Mouse (Mus musculus): ENCODE data around the gene Sergef.
"Not testable (repeated sequence)": the region's sequence is repeated elsewhere in the genome, so short reads cannot be mapped to it uniquely, and the experiment has no call there.

Gene Sergef

GRCm38 (mm10) chr7:46578091-46578490 is 61.5 kb downstream of the Sergef start:
- in situ Hi-C loops (cut with MboI, MseI), result no loop called here

DNA sequence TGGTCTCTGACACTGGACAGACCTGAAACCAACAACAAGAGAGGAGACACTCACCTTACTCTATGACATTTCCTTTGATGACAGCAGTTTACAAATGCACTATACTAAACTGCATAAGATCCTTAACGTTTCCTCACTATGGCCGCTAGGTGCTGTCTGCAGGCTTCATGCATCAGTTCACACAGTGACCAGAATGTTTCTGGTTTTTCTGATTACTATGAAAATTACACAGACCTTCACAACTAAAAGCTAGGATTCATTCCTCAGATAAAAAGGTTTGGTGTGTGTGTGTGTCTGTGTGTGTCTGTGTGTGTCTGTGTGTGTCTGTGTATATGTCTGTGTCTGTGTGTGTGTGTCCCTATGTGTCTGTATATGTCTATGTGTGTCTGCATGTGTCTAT is 63.7 kb downstream of the Sergef start:
- in situ Hi-C loops (cut with MboI, MseI), result no loop called here

DNA sequence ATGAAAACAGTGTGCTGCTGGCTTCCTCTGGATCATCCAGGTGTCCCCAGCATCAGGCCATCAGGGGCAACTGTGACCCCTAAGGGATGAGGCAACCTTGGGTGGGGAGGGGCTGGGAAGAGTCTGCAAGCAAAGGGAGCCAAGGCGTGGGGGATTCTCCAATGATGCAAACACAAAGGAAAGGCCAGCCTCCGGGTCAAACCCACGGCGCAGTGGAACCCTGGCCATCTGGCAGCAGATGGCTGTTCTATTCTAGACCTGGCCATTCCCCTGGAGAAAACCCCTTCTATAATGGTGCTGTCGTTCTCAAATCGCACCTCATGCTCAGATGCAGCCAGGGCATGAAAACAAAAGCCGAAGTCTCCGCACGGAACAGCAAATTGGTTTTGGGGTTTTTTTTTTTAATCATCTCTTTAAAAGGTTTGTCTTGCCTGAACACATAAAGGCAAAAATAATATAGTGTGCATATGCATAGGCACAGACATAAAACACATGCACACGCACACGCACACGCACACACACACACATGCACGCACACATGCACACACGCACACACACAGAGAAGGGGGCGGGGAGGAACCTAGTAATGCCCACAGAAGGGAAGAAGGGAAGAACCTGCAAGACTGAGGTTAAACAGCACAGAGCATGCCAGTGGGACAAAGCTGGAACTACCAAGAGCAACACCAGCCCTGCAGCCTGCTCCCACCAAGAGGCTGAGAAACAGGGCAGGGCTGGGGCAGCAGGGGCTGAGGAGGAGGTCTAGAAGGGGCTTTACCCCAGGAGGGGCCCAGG is 66.6 kb downstream of the Sergef start:
- in situ Hi-C loops (cut with MboI, MseI), result no loop called here

DNA sequence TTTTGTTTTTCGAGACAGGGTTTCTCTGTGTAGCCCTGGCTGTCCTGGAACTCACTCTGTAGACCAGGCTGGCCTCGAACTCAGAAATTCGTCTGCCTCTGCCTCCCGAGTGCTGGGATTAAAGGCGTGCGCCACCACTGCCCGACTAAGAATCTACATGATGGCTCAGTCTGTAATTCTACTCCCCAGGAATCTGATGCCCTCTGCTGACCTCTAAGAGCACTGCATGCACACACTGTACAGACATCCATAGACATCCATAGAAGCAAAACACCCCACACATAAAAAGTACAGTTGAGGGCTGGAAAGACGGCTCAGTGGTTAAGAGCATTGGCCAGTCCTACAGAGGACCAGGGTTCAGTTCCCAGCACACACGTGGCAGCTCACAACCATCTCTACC is 70.1 kb downstream of the Sergef start:
- in situ Hi-C loops (cut with MboI, MseI), result not testable (repeated sequence)

- in situ Hi-C loops (cut with MboI, MseI), result no loop called here
Measured at GRCm38 (mm10) chr7:46566318-46567007, 73.1 kb downstream of the Sergef start.

DNA sequence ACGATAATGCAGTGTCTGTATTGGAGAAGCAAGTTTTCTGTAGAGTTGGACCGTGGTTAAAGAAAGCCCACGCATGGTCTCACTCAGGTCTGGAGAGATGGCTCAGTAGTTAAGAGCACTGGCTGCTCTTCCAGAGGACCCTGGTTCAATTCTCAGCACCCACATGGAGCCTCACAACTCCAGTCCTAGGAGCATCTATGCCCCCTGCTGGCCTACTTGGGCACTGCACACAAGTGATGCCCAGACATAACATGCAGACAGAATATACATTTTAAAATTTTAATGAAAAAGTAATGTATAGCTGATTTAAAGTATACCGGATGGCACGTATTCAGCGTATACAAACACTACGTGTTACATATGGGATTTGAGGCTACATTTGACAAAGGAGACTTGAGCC is 74.2 kb downstream of the Sergef start:
- in situ Hi-C loops (cut with MboI, MseI), result no loop called here

DNA sequence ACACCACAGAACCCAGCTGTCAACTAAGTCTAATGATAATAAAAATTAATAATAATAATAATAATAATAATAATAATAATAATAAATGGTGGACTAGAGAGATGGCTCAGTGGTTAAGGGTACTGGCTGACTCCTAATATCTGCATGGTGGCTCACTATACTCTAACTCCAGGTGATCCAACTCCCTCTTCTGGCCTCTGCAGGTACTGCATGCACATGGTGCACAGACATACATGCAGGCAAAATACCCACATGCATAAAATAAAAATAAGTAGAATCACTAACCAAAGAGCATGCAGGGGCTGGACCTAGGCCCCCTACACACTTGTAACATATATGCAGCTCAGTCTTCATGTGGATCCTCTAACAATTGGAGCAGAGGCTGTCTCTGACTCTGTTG is 75.8 kb downstream of the Sergef start:
- in situ Hi-C loops (cut with MboI, MseI), result no loop called here

DNA sequence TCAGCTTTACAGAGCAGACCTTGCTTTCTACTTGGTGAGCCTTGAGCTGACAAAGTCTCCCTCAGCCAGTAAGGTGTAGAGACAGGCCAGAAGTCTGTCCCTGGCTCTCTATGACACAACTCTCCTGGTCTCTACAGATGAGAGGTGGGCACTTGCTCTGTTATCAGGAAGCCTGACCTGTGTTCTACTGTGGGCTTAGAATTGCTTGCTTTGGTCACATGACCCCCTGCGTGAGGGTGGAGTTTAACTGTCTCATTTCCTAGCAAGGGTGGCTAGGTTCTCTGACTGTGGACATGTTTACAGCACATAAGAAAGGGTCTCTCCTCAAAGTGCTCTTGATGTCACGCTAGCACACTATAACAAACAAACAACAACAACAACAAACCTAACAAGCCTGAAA is 79.5 kb downstream of the Sergef start:
- in situ Hi-C loops (cut with MboI, MseI), result no loop called here

- in situ Hi-C loops (cut with MboI, MseI), result no loop called here
Measured at GRCm38 (mm10) chr7:46559643-46560042, 80.0 kb downstream of the Sergef start.

DNA sequence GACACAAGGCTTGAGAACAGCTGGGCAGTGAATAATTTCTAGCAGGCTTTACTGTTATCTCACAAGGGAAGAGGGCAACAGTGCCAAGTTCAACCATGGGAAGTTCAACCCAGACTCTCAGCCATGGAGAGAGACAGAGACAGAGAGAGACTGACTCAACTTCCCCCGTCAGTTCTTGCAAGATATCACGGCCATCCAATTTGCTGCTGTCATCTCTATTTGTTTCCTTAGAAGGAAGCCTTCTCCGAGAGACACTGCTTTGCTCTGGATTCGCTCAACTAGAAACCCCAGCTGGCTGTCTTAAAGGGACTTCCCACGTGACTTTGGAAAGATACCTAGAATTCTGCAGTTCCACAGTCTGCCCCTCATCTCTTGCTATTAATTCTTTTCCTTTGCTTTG is 80.6 kb downstream of the Sergef start:
- in situ Hi-C loops (cut with MboI, MseI), result no loop called here

- in situ Hi-C loops (cut with MboI, MseI), result no loop called here
Measured at GRCm38 (mm10) chr7:46557996-46558395, 81.6 kb downstream of the Sergef start.

DNA sequence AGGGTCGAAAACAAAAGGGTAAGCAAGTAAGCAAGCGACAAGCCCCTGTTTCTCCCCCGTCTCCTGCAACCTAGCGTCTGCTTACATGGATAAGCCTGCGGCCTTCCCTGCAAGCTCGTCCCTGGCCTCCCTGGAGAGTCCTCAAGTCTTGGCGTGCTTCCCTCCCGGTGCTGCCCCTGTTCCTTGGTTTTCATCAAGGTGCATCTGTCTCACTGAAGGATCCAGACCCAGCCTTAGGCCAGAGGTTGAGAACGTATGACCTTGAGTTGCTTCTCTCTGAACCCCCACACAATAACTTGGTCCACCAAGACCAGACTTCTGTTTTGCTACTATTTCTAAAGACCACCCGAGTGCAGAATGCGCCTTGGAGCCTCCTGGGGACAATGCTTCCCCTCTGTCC is 82.2 kb downstream of the Sergef start:
- in situ Hi-C loops (cut with MboI, MseI), result no loop called here

DNA sequence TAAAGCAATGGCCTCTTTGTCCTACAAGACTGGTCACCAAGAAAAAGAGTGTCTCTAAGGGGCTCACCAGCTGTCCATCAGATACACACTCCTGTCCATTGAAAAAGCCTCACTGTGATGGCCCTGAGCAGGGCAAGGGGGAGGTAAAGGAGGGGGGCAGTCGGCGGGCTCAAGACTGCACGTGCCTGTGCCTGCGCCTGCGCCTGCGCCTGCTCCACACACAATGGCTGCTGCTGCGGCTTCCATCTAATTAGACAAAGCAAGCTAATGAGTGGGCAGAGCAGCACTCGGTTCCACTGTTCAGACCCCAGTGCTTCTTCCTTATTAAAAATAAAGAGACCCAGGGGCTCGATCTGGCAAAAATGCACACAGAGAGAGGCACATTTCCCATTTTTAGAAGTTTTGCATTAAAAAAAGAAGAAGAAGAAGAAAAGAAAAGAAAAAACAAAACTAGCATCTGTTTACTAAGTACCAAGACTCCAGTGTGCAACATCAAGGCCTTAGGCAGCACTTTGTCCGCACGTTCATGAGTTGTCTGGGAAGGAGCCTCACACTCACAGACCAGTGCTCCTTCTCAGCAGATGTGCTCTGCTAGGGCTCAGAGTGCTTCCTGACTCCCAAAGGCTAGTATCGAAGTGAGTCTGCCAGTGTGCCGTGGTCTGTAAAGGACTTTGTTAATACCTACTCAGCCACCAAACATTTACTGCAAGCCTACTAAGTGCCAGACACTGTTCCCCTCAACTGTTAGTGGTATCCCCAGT is 83.1 kb downstream of the Sergef start:
- in situ Hi-C loops (cut with MboI, MseI), result no loop called here

DNA sequence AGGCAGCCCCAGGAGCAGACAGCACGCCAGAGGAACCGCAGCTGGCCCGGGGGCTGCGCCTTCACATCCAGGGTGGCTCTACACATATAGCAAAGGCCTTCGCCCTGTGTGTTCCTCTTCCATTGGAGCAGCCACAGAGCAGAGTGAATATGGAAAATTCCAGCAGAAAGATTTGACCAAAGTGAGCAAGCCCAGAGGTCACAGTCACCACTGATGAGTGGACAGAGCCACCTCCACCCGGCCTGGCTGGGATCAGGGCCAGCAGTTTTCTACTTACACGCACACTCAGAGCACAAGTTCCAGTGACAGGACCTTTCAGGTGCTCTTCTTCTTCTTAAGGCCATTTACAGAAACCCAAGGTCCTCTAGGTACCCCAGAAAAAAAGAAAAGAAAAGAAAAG is 83.9 kb downstream of the Sergef start:
- in situ Hi-C loops (cut with MboI, MseI), result no loop called here

GRCm38 (mm10) chr7:46554855-46555254 is 84.8 kb downstream of the Sergef start:
- in situ Hi-C loops (cut with MboI, MseI), result no loop called here

DNA sequence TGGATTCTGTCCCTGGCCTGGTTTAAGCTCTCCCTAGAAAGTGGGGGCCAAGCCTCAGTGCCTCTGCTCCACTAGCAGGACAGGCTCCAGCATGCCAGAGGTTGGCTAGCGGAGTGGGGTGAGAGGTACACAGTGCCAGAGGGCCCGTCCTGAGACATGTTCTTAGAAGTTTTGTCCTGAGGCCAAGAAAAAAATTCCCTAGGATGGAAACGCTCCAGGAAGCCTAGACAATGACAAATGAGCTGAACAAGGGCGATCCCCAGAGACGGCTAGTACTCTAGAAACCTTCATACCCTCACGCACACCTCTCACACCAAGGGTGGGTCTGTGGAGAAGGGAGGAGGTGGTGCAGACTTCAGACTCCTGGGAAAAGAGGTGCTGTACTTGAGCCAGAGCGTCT is 85.6 kb downstream of the Sergef start:
- in situ Hi-C loops (cut with MboI, MseI), result no loop called here

GRCm38 (mm10) chr7:46551935-46552752 is 87.5 kb downstream of the Sergef start:
- in situ Hi-C loops (cut with MboI, MseI), result no loop called here

DNA sequence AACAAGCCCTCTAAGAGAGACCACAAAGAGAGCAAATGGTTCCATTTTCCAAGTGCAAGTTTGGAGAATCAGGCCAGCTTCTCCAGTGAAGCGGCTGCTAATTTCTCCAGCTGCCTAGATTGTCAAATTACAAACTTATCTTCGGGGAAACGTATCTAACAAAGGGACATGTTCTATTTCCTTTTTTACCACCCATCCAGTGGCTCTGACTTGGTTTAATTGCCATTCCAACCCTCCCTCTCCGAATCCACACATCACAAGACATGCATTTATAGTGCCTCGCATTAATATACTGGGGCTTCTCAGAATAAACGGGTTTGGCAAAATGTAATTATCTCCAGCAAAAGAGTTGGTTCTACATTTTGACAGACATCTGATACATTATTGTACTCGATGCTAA is 88.4 kb downstream of the Sergef start:
- in situ Hi-C loops (cut with MboI, MseI), result no loop called here

- in situ Hi-C loops (cut with MboI, MseI), result no loop called here
Measured at GRCm38 (mm10) chr7:46548124-46548523, 91.5 kb downstream of the Sergef start.

DNA sequence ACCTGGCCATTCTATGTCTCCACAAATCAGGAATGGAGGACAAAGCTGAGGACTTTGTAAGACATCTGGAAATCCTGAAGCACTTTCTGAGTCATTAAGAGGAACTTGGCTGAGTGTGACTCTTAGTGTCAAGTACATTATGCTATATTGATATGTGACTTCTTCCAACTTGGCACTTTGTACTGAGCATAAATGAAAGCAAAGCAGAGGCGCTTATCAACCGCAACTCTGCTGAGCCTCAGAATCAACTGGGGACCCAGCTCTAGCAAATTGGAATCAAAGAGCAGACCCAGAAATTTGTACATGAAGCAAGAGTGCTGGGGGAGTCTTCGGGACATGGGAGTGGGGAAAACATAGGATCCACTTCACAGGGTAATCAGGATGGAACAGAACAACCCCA is 92.0 kb downstream of the Sergef start:
- in situ Hi-C loops (cut with MboI, MseI), result no loop called here

DNA sequence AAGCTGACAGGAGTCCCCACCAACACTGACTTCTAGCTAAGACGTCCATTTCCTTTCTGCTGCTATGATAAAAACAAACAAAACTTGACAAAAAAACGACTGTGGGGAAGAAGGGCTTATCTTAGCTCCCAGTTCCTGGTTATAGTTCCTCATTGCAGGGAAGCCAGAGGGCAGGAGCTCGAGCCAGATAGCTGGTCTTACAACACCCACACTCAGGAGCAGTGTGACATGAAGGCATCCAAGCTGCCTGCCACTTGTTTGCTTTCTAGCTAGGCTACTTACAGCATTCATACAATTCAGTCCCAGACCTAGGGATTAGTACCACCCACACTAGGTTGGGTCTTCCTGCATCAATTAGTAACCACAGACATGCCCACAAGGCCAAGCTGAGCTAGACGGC is 93.1 kb downstream of the Sergef start:
- in situ Hi-C loops (cut with MboI, MseI), result no loop called here

DNA sequence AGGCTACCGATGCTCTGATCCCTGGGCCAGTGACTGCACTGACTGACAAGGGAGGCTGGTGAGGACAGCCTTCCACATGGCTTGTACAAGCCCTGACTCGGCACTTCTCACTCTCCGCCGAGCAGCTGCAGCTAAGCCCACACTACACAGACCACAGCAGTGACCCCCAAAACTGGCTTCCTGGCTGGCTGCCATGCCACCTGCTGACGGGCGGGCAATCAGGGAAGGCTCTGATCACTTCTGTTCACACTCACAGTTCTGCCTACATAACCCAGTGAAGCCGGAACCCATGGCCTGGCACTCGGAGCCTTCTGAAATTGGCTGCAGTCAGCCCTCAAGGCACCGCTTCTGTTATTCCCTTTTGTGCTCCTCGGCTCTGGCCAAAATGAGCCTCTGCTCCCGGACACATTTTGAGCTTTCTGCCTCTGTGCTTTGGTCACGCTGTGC is 95.4 kb downstream of the Sergef start:
- in situ Hi-C loops (cut with MboI, MseI), result no loop called here
